Mouse (Mus musculus): ENCODE measurements around the gene Eya4. TPM values are rescaled to one million over a fixed set of nuclear protein-coding genes. Genes with fewer than 3 reads are reported as not detected.

Gene Eya4
- polyA plus RNA-seq, 1 experiment from 2014 or later, result 0.11 TPM

GRCm38 (mm10) chr10:23295616-23296015 lies 55.0 kb downstream of the Eya4 start:
- no peak overlapping the region for H3K27ac ChIP-seq (ENCODE audit: low read length)
- TF ChIP-seq CTCF (IDR thresholded peaks at IDR 0.05) (no peak), EP300 (IDR thresholded peaks at IDR 0.05) (no peak)
- WGBS, result 53% methylated on average over 3 of the region's 3 CpGs
- H3K9me3 ChIP-seq (ENCODE audit: low read length), result no peaks in the 10 kb centered on the region
- DNase-seq (ENCODE audit: low spot score) (no peak), ATAC-seq (no peak)
- H3K27me3 ChIP-seq (replicated peaks; ENCODE audit: insufficient read depth, low read length), result no peaks in the 10 kb centered on the region
- H3K36me3 ChIP-seq (ENCODE audit: insufficient read depth, low read length), result no peaks in the 10 kb centered on the region
- no peaks in the 10 kb centered on the region for H3K4me1 ChIP-seq (ENCODE audit: insufficient read depth, low read depth, low read length)
- no peak overlapping the region for H3K4me3 ChIP-seq (ENCODE audit: low read depth, low read length)
- H3K4me2 ChIP-seq (replicated peaks; ENCODE audit: low read depth, low read length), result no peak overlapping the region
- H3K9ac ChIP-seq (replicated peaks; ENCODE audit: low read depth), result no peak overlapping the region

GRCm38 (mm10) chr10:23292495-23292894 lies 58.1 kb downstream of the Eya4 start:
- no peaks in the 10 kb centered on the region for H3K36me3 ChIP-seq (ENCODE audit: insufficient read depth, low read length)
- H3K4me3 ChIP-seq (ENCODE audit: low read depth, low read length), result no peak overlapping the region
- no peaks in the 10 kb centered on the region for H3K9me3 ChIP-seq (ENCODE audit: low read length)
- no peak overlapping the region for H3K27ac ChIP-seq (ENCODE audit: low read length)
- 54% methylated on average over 7 of the region's 7 CpGs for WGBS
- TF ChIP-seq CTCF (IDR thresholded peaks at IDR 0.05), result no peak
- TF ChIP-seq EP300 (IDR thresholded peaks at IDR 0.05), result no peak
- no peaks in the 10 kb centered on the region for H3K4me1 ChIP-seq (ENCODE audit: insufficient read depth, low read depth, low read length)
- no peak for DNase-seq (ENCODE audit: low spot score)
- H3K4me2 ChIP-seq (replicated peaks; ENCODE audit: low read depth, low read length), result no peak overlapping the region
- H3K27me3 ChIP-seq (replicated peaks; ENCODE audit: insufficient read depth, low read length), result no peaks in the 10 kb centered on the region
- ATAC-seq, result no peak
- H3K9ac ChIP-seq (replicated peaks; ENCODE audit: low read depth), result no peak overlapping the region

DNA sequence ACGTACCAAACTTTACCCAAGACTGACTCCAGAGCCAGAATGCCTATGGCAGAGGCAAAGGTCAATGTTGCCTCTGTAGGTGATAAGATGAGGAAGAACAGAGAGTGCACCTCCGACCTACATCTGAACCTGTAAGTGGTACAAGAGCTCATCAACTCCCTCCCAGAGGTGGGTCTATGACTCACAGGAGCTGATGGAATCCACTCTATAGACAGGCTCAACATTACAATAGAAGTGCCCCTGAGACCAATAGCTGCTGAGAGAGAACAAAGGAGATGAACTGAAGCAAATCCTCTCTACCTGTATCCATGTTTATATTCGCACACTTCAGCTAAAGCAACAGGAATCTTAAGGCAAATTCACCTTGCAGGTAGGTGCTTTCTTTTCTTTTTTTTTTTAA lies 73.2 kb downstream of the Eya4 start:
- H3K9ac ChIP-seq (replicated peaks; ENCODE audit: low read depth), result no peak overlapping the region
- 82% methylated on average over 3 of the region's 3 CpGs for WGBS
- H3K36me3 ChIP-seq (ENCODE audit: insufficient read depth, low read length), result no peaks in the 10 kb centered on the region
- H3K27me3 ChIP-seq (replicated peaks; ENCODE audit: insufficient read depth, low read length), result no peaks in the 10 kb centered on the region
- H3K4me1 ChIP-seq (ENCODE audit: insufficient read depth, low read depth, low read length), result no peaks in the 10 kb centered on the region
- DNase-seq (ENCODE audit: low spot score) (no peak), ATAC-seq (no peak)
- H3K27ac ChIP-seq (ENCODE audit: low read length), result no peak overlapping the region
- no peak overlapping the region for H3K4me3 ChIP-seq (ENCODE audit: low read depth, low read length)
- H3K4me2 ChIP-seq (replicated peaks; ENCODE audit: low read depth, low read length), result no peak overlapping the region
- TF ChIP-seq CTCF (IDR thresholded peaks at IDR 0.05) (no peak), EP300 (IDR thresholded peaks at IDR 0.05) (no peak)
- H3K9me3 ChIP-seq (ENCODE audit: low read length), result no peaks in the 10 kb centered on the region

GRCm38 (mm10) chr10:23271050-23271621 lies 79.5 kb downstream of the Eya4 start:
- TF ChIP-seq EP300 (IDR thresholded peaks at IDR 0.05) (no peak), CTCF (IDR thresholded peaks at IDR 0.05) (no peak)
- Histone ChIP-seq H3K9me3 (ENCODE audit: low read length) (no peaks in the 10 kb centered on the region), H3K36me3 (ENCODE audit: insufficient read depth, low read length) (no peaks in the 10 kb centered on the region), H3K9ac (replicated peaks; ENCODE audit: low read depth) (no peak overlapping the region), H3K4me1 (ENCODE audit: insufficient read depth, low read depth, low read length) (no peaks in the 10 kb centered on the region), H3K27ac (ENCODE audit: low read length) (no peak overlapping the region), H3K4me3 (ENCODE audit: low read depth, low read length) (no peak overlapping the region), H3K27me3 (replicated peaks; ENCODE audit: insufficient read depth, low read length) (no peaks in the 10 kb centered on the region), H3K4me2 (replicated peaks; ENCODE audit: low read depth, low read length) (no peak overlapping the region)
- DNase-seq (ENCODE audit: low spot score), result no peak
- no peak for ATAC-seq
- WGBS, result 75% methylated on average over 9 of the region's 9 CpGs

DNA sequence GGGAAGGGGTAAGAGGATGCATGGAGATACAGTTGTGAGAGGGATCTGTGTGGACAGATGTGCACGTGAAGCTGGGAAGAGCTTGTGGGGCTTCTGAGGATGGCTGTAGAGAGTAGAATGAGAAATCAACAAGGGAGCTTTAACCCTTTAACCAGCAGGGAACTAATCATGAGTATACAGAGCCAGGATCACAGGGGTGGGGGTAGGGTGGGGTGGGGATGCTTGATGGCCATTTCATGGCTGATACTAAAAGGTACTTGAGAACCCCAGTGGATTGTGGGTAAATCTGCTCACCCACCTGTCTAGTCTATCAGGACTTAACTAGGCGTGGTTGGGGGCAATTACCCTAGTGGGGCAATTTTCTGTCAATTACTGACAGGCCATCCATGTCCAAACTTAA lies 80.1 kb downstream of the Eya4 start:
- no peak for TF ChIP-seq CTCF (IDR thresholded peaks at IDR 0.05)
- TF ChIP-seq EP300 (IDR thresholded peaks at IDR 0.05), result no peak
- ATAC-seq, result no peak
- H3K4me2 ChIP-seq (replicated peaks; ENCODE audit: low read depth, low read length), result no peak overlapping the region

GRCm38 (mm10) chr10:23252180-23252579 lies 98.4 kb downstream of the Eya4 start:
- H3K9me3 ChIP-seq (ENCODE audit: low read length), result no peaks in the 10 kb centered on the region
- H3K4me1 ChIP-seq (ENCODE audit: insufficient read depth, low read depth, low read length), result no peaks in the 10 kb centered on the region
- DNase-seq (ENCODE audit: low spot score), result no peak
- H3K9ac ChIP-seq (replicated peaks; ENCODE audit: low read depth), result no peak overlapping the region
- ATAC-seq, result no peak
- no peak overlapping the region for H3K4me3 ChIP-seq (ENCODE audit: low read depth, low read length)
- no peak overlapping the region for H3K27ac ChIP-seq (ENCODE audit: low read length)
- no peak overlapping the region for H3K4me2 ChIP-seq (replicated peaks; ENCODE audit: low read depth, low read length)
- WGBS, result 69% methylated on average over 4 of the region's 4 CpGs
- no peaks in the 10 kb centered on the region for H3K27me3 ChIP-seq (replicated peaks; ENCODE audit: insufficient read depth, low read length)
- no peak for TF ChIP-seq EP300 (IDR thresholded peaks at IDR 0.05)
- TF ChIP-seq CTCF (IDR thresholded peaks at IDR 0.05), result no peak
- H3K36me3 ChIP-seq (ENCODE audit: insufficient read depth, low read length), result no peaks in the 10 kb centered on the region

More for the DNA sequence above, 80.1 kb downstream of the Eya4 start:
- Histone ChIP-seq H3K36me3 (ENCODE audit: insufficient read depth, low read length) (no peaks in the 10 kb centered on the region), H3K27ac (ENCODE audit: low read length) (no peak overlapping the region), H3K9me3 (ENCODE audit: low read length) (no peaks in the 10 kb centered on the region), H3K4me1 (ENCODE audit: insufficient read depth, low read depth, low read length) (no peaks in the 10 kb centered on the region), H3K9ac (replicated peaks; ENCODE audit: low read depth) (no peak overlapping the region), H3K27me3 (replicated peaks; ENCODE audit: insufficient read depth, low read length) (no peaks in the 10 kb centered on the region), H3K4me3 (ENCODE audit: low read depth, low read length) (no peak overlapping the region)
- DNase-seq (ENCODE audit: low spot score), result no peak
- 81% methylated on average over 2 of the region's 2 CpGs for WGBS

- no peak for ATAC-seq
- Histone ChIP-seq H3K27ac (ENCODE audit: low read length) (no peak overlapping the region), H3K4me3 (ENCODE audit: low read depth, low read length) (no peak overlapping the region), H3K9ac (replicated peaks; ENCODE audit: low read depth) (no peak overlapping the region), H3K27me3 (replicated peaks; ENCODE audit: insufficient read depth, low read length) (no peaks in the 10 kb centered on the region), H3K36me3 (ENCODE audit: insufficient read depth, low read length) (no peaks in the 10 kb centered on the region), H3K9me3 (ENCODE audit: low read length) (no peaks in the 10 kb centered on the region), H3K4me2 (replicated peaks; ENCODE audit: low read depth, low read length) (no peak overlapping the region), H3K4me1 (ENCODE audit: insufficient read depth, low read depth, low read length) (no peaks in the 10 kb centered on the region)
- 74% methylated on average over 3 of the region's 3 CpGs for WGBS
- TF ChIP-seq EP300 (IDR thresholded peaks at IDR 0.05), result no peak
- TF ChIP-seq CTCF (IDR thresholded peaks at IDR 0.05), result no peak
- DNase-seq (ENCODE audit: low spot score), result no peak
Measured at GRCm38 (mm10) chr10:23246485-23246884, 104.1 kb downstream of the Eya4 start.
